In the genomic region with DNA sequence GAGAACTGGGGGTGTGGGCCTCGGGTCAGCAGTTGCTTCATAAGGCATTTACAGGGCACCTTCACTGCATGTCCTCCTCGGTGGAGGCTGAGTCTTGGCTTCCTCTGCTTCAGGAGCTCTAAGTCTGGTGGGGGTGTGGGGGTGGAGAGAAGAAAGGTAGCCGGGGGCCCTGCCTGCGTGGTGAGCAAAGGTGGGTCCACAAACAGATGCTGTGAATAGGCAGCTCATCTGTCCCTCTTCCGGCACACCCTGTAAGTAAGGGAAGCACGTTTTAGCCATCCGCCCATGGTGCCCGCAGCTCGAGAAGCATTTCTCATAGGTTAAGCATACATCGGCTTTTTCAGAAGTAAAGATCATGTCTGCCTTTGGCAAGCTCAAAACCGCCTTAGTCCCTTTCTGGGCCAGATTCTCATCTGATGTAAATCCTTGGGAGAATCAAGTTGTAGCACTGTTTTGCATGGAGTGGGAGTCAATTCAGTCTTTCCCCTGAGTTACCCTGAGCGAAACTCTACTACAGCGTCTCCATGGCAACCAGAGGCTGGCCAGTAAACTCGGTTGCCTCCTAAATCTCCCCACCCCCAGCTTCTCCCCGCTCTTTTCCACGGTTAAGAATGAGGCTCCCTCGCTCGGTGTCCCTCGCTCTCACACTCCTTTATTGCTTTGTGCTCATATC, we compare ENCODE assay signal across 8 mouse cellular contexts.
A peak's percentile ranks its signal among the peaks of the same experiment; 100 is the strongest.
DNase-seq lines count a peak whose midpoint lies in the region; ATAC-seq lines count a peak whose summit lies in the region.

No protein-coding gene starts in this region.

- H3K27ac ChIP-seq in kidney, embryonic 16.5 days (ENCODE audit: low read length): no peak overlapping the region
- peak overlapping the region; percentile 73 for H3K27ac ChIP-seq in hindbrain, embryonic 10.5 days
- H3K27ac ChIP-seq in limb, embryonic 13.5 days: 0 out of 2 replicates have a peak overlapping the region, but pooled peaks have one; percentile 15

- peak overlapping the region; percentile 31 for H3K4me2 ChIP-seq in kidney, embryonic 16.5 days (replicated peaks; ENCODE audit: low read depth, low read length)
- H3K4me2 ChIP-seq in limb, embryonic 13.5 days (replicated peaks): peak overlapping the region; percentile 42

- H3K4me3 ChIP-seq in kidney, embryonic 16.5 days (ENCODE audit: low read length): no peak overlapping the region
- peak overlapping the region; percentile 27 for H3K4me3 ChIP-seq in hindbrain, embryonic 10.5 days
- H3K4me3 ChIP-seq in limb, embryonic 13.5 days: no peak overlapping the region

- H3K9ac ChIP-seq in kidney, embryonic 16.5 days (replicated peaks; ENCODE audit: low read length): no peak overlapping the region
- no peak overlapping the region for H3K9ac ChIP-seq in limb, embryonic 13.5 days

- 27% methylated on average over 19 of the region's 19 CpGs for WGBS in kidney, embryonic 16.5 days
- 25% methylated on average over 19 of the region's 19 CpGs for WGBS in hindbrain, embryonic 10.5 days
- WGBS in limb, embryonic 13.5 days: 27% methylated on average over 19 of the region's 19 CpGs

- no peaks in the 10 kb centered on the region for H3K27me3 ChIP-seq in kidney, embryonic 16.5 days (ENCODE audit: insufficient read depth, low read length)
- peaks cover 5% of the 10 kb centered on the region; the same call in 1 of the 2 replicates for H3K27me3 ChIP-seq in hindbrain, embryonic 10.5 days (ENCODE audit: insufficient read depth, poor library complexity, severe bottlenecking)
- no peaks in the 10 kb centered on the region for H3K27me3 ChIP-seq in limb, embryonic 13.5 days

- H3K36me3 ChIP-seq in kidney, embryonic 16.5 days (ENCODE audit: insufficient read depth, low read length): no peaks in the 10 kb centered on the region
- no peaks in the 10 kb centered on the region for H3K36me3 ChIP-seq in hindbrain, embryonic 10.5 days
- H3K36me3 ChIP-seq in limb, embryonic 13.5 days: peaks cover 10% of the 10 kb centered on the region; the same call in 1 of the 2 replicates

- 0 out of 2 replicates have a peak, but pooled peaks cover 17% of the 10 kb centered on the region for H3K4me1 ChIP-seq in kidney, embryonic 16.5 days (ENCODE audit: insufficient read depth, low read length)
- H3K4me1 ChIP-seq in hindbrain, embryonic 10.5 days (replicated peaks): peaks cover 29% of the 10 kb centered on the region
- peaks cover 35% of the 10 kb centered on the region for H3K4me1 ChIP-seq in limb, embryonic 13.5 days

- DNase-seq in kidney, adult 8-10 months: no peak
- DNase-seq in embryo, embryonic 11 days: peak; percentile 87
- peak; percentile 63 for DNase-seq in hindbrain, embryonic 10.5 days (ENCODE audit: low spot score)
- DNase-seq in right cerebral cortex, postnatal 14 days: peak; percentile 77
- no peak for DNase-seq in B cell, adult 2 months
- no peak for DNase-seq in spleen, adult 18-20 months

- ATAC-seq in kidney, embryonic 16.5 days (ENCODE audit: low FRiP score, low TSS enrichment): no peak
- ATAC-seq in limb, embryonic 13.5 days (ENCODE audit: low FRiP score, low read depth): peak; percentile 71; the same call in 1 of the 2 replicates

- H3K9me3 ChIP-seq in kidney, embryonic 16.5 days (ENCODE audit: low read length): no peaks in the 10 kb centered on the region
- H3K9me3 ChIP-seq in hindbrain, embryonic 10.5 days: no peaks in the 10 kb centered on the region
- no peaks in the 10 kb centered on the region for H3K9me3 ChIP-seq in limb, embryonic 13.5 days

Comparison
In these comparisons a context has a peak if more than half of its experiments do, and no peak if none do; other contexts are left out.
1. DNase-seq: peak in embryo, embryonic 11 days (single experiment), hindbrain, embryonic 10.5 days (single experiment) and right cerebral cortex, postnatal 14 days (single experiment); none in kidney, adult 8-10 months (0 of 2), B cell, adult 2 months (0 of 2) and spleen, adult 18-20 months (0 of 2).